Mouse (Mus musculus): ENCODE results near the gene Zbtb17.

- TF ChIP-seq CTCF (IDR thresholded peaks at IDR 0.05; ENCODE audit: low read depth) (no peak), EP300 (optimal IDR thresholded peaks at IDR 0.05) (no peak)
These were observed 66.0 kb downstream of the Zbtb17 start for GRCm38 (mm10) chr4:141510457-141510856.

Measured in stomach, postnatal 0 days (tissue).